Mouse (Mus musculus) liver, postnatal 0 days (tissue): ENCODE data around the gene Tm6sf1. TPM values are rescaled to one million over a fixed set of nuclear protein-coding genes. Genes with fewer than 3 reads are reported as not detected.

Experiments used
- ATAC-seq: fragments of 200-750 bp; cut with Nextera tagmentation; 2 replicates; pipeline ENCODE4 v1.8.0; 2017; ENCODE audit warnings: mild to moderate bottlenecking, moderate library complexity
- DNase-seq: peaks from one replicate; pipeline ENCODE4 v3.0.0-alpha.2; 2016
- H3K27ac ChIP-seq: fragments of 300-500 bp; sonication (generic); 2 replicates; pipeline ENCODE4 v1.5.1; 2014; ENCODE audit warnings: antibody characterized with exemption, moderate library complexity, mild to moderate bottlenecking, low read depth
- H3K27me3 ChIP-seq: fragments of 300-500 bp; sonication (generic); 2 replicates; pipeline ENCODE4 v1.6.1; 2014; ENCODE audit warnings: low read length, control low read depth, mixed read lengths; ENCODE audit not compliant: insufficient read depth
- H3K36me3 ChIP-seq: fragments of 300-500 bp; sonication (generic); replicated peaks from 2 replicates; pipeline ENCODE4 v1.6.1; 2014; ENCODE audit warnings: mild to moderate bottlenecking, control low read depth, low read length, moderate library complexity, mixed read lengths; ENCODE audit not compliant: insufficient read depth
- H3K4me1 ChIP-seq: fragments of 300-500 bp; sonication (generic); 2 replicates; pipeline ENCODE4 v1.6.1; 2014; ENCODE audit warnings: antibody characterized with exemption, mild to moderate bottlenecking, control low read depth; ENCODE audit not compliant: insufficient read depth
- H3K4me2 ChIP-seq: fragments of 300-500 bp; sonication (generic); 2 replicates; pipeline ENCODE4 v1.6.1; 2014; ENCODE audit warnings: low read depth, mild to moderate bottlenecking, low read length, moderate library complexity, mixed read lengths
- H3K4me3 ChIP-seq: fragments of 300-500 bp; sonication (generic); 2 replicates; pipeline ENCODE4 v1.5.1; 2014; ENCODE audit warnings: low read depth, low read length
- H3K9ac ChIP-seq: fragments of 300-500 bp; sonication (generic); replicated peaks from 2 replicates; pipeline ENCODE4 v1.6.1; 2014; ENCODE audit warnings: mild to moderate bottlenecking, moderate library complexity
- H3K9me3 ChIP-seq: fragments of 300-500 bp; sonication (generic); 2 replicates; pipeline ENCODE4 v1.6.1; 2016; ENCODE audit warnings: mild to moderate bottlenecking, control low read depth, low read length, mixed read lengths
- CTCF ChIP-seq: sonication (generic); IDR thresholded peaks from 2 replicates; pipeline ENCODE4 v1.5.1; 2016; ENCODE audit warnings: antibody characterized with exemption, low read depth
- EP300 ChIP-seq: IDR thresholded peaks from 2 replicates; pipeline ENCODE4 v1.6.1; 2016; ENCODE audit warnings: antibody characterized with exemption, low read depth, mild to moderate bottlenecking
- WGBS: fragments of 180-500 bp; shearing (Covaris S2); extraction: QIAGEN DNeasy Blood & Tissue Kit; methylation state at CpG from one replicate; pipeline ENCODE4 v1.1.7; 2014; ENCODE audit not compliant: insufficient replicate concordance; 5-methylcytosine and 5-hydroxymethylcytosine counted together
- polyA plus RNA-seq: library from polyadenylated mRNA; unstranded; fragments of >200 nt; fragmentation: Nextera tagmentation; extraction: Ambion mirVana; gene quantifications from 2 replicates; pipeline ENCODE4 v1.2.1, GENCODE M21; 2015

Tm6sf1 gene
- polyA plus RNA-seq, 1 experiment from 2014 or later = 8.7 TPM

GRCm38 (mm10) chr7:81872493-81873013, 13.8 kb downstream of the Tm6sf1 start:
- Histone ChIP-seq H3K4me2 (no peak overlapping the region), H3K9me3 (no peaks in the 10 kb centered on the region), H3K36me3 (peaks cover 7% of the 10 kb centered on the region; the same call in 1 of the 2 replicates), H3K27me3 (peaks cover 34% of the 10 kb centered on the region), H3K9ac (no peak overlapping the region), H3K4me3 (no peak overlapping the region), H3K4me1 (no peaks in the 10 kb centered on the region), H3K27ac (no peak overlapping the region)
- DNase-seq = no peak
- peak; percentile 35; the same call in 1 of the 2 replicates for ATAC-seq
- TF ChIP-seq CTCF (no peak), EP300 (no peak)
- 61% methylated on average over 13 of the region's 13 CpGs for WGBS

GRCm38 (mm10) chr7:81873807-81874206, 15.0 kb downstream of the Tm6sf1 start:
- Histone ChIP-seq H3K4me2 (no peak overlapping the region), H3K36me3 (peaks cover 7% of the 10 kb centered on the region; the same call in 1 of the 2 replicates), H3K9ac (no peak overlapping the region), H3K27me3 (peaks cover 34% of the 10 kb centered on the region), H3K4me1 (no peaks in the 10 kb centered on the region), H3K27ac (no peak overlapping the region), H3K9me3 (no peaks in the 10 kb centered on the region), H3K4me3 (no peak overlapping the region)
- no peak for TF ChIP-seq CTCF
- TF ChIP-seq EP300 = no peak
- DNase-seq (no peak), ATAC-seq (no peak)
- WGBS = 13% methylated on average over 1 of the region's 1 CpGs

GRCm38 (mm10) chr7:81874636-81875035, 15.8 kb downstream of the Tm6sf1 start:
- 72% methylated on average over 6 of the region's 6 CpGs for WGBS

GRCm38 (mm10) chr7:81875372-81875771, 16.6 kb downstream of the Tm6sf1 start:
- DNase-seq = no peak
- Histone ChIP-seq H3K9ac (no peak overlapping the region), H3K27ac (no peak overlapping the region), H3K4me2 (no peak overlapping the region), H3K4me1 (no peaks in the 10 kb centered on the region), H3K27me3 (peaks cover 26% of the 10 kb centered on the region), H3K9me3 (no peaks in the 10 kb centered on the region), H3K4me3 (no peak overlapping the region), H3K36me3 (peaks cover 4% of the 10 kb centered on the region; the same call in 1 of the 2 replicates)
- ATAC-seq = no peak
- WGBS = 78% methylated on average over 9 of the region's 9 CpGs
- TF ChIP-seq CTCF = no peak
- TF ChIP-seq EP300 = no peak

More at GRCm38 (mm10) chr7:81874636-81875035, 15.8 kb downstream of the Tm6sf1 start:
- no peak for DNase-seq
- no peaks in the 10 kb centered on the region for H3K9me3 ChIP-seq
- H3K4me3 ChIP-seq = no peak overlapping the region
- peaks cover 7% of the 10 kb centered on the region; the same call in 1 of the 2 replicates for H3K36me3 ChIP-seq
- TF ChIP-seq EP300 (no peak), CTCF (no peak)
- H3K9ac ChIP-seq = no peak overlapping the region
- ATAC-seq = no peak
- peaks cover 27% of the 10 kb centered on the region for H3K27me3 ChIP-seq
- H3K4me2 ChIP-seq = no peak overlapping the region
- H3K27ac ChIP-seq = no peak overlapping the region
- no peaks in the 10 kb centered on the region for H3K4me1 ChIP-seq

GRCm38 (mm10) chr7:81880286-81880685, 21.5 kb downstream of the Tm6sf1 start:
- Histone ChIP-seq H3K27ac (no peak overlapping the region), H3K9ac (no peak overlapping the region), H3K4me1 (no peaks in the 10 kb centered on the region), H3K9me3 (no peaks in the 10 kb centered on the region), H3K4me3 (no peak overlapping the region), H3K36me3 (no peaks in the 10 kb centered on the region; the same call in 1 of the 2 replicates), H3K27me3 (peaks cover 27% of the 10 kb centered on the region), H3K4me2 (no peak overlapping the region)
- DNase-seq (no peak), ATAC-seq (no peak)
- WGBS = 75% methylated on average over 5 of the region's 5 CpGs
- no peak for TF ChIP-seq CTCF
- TF ChIP-seq EP300 = no peak

GRCm38 (mm10) chr7:81880797-81881196, 22.0 kb downstream of the Tm6sf1 start:
- Histone ChIP-seq H3K27me3 (peaks cover 25% of the 10 kb centered on the region), H3K36me3 (no peaks in the 10 kb centered on the region; the same call in 1 of the 2 replicates), H3K27ac (no peak overlapping the region), H3K9me3 (no peaks in the 10 kb centered on the region), H3K4me1 (no peaks in the 10 kb centered on the region), H3K4me3 (no peak overlapping the region), H3K4me2 (no peak overlapping the region), H3K9ac (no peak overlapping the region)
- no peak for ATAC-seq
- TF ChIP-seq EP300 = no peak
- no peak for TF ChIP-seq CTCF
- DNase-seq = no peak
- 89% methylated on average over 4 of the region's 4 CpGs for WGBS

- H3K36me3 ChIP-seq = no peaks in the 10 kb centered on the region
- no peak for ATAC-seq
- H3K9me3 ChIP-seq = no peaks in the 10 kb centered on the region
- H3K9ac ChIP-seq = no peak overlapping the region
- no peaks in the 10 kb centered on the region for H3K4me1 ChIP-seq
- no peak for DNase-seq
- TF ChIP-seq CTCF = no peak
- no peak for TF ChIP-seq EP300
- H3K27me3 ChIP-seq = peaks cover 30% of the 10 kb centered on the region
- H3K4me3 ChIP-seq = no peak overlapping the region
- WGBS = 70% methylated on average over 3 of the region's 3 CpGs
- no peak overlapping the region for H3K4me2 ChIP-seq
- H3K27ac ChIP-seq = no peak overlapping the region
These were observed 22.8 kb downstream of the Tm6sf1 start for GRCm38 (mm10) chr7:81881600-81881999.
